Mouse (Mus musculus) E14TG2a.4 (cell line): ENCODE measurements at regions not wholly inside any gene's neighbourhood (a gene's known extent, or its start where the extent isn't known, plus 50 kb on each side); places are given as distances from the start of the nearest gene placed in this dataset.

Source experiments
- CTCF ChIP-seq: conservative IDR thresholded peaks from 2 replicates; pipeline ENCODE4 v1.5.1; 2014; ENCODE audit warnings: low read length
- NANOG ChIP-seq: IDR thresholded peaks from 2 replicates; pipeline ENCODE4 v1.6.1; 2014; ENCODE audit warnings: borderline replicate concordance, low read length, mixed read lengths
- POU5F1 ChIP-seq: IDR thresholded peaks from 2 replicates; pipeline ENCODE4 v1.6.1; 2014; ENCODE audit warnings: low read length, borderline replicate concordance

DNA sequence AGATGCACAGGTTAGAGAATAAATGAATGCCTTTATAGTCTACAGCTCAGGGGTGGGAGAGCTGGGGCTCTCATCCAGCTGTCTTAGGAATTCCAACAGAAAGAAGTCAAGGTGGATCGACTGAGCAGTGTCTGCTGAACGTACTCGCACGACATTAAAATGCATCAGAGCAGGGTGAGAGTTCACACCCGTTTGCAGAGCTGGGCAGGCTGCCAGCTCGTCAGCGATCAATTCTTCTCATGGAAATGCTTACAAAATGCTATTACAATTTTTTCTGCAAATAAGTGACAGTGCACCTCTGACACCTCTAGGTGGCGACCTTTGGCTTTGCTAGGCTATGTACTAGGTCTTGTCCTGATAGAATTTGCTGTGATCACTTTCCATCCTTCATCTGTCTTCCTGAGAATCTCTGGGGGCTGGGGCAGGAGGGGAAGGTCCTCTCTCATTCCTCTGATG, 510.0 kb downstream of the Ipmk start:
- peak; percentile 53 for TF ChIP-seq CTCF
- TF ChIP-seq POU5F1, result no peak
- TF ChIP-seq NANOG, result no peak
